Mouse (Mus musculus): ENCODE measurements around the gene Ptbp3. TPM values are rescaled to one million over a fixed set of nuclear protein-coding genes. Genes with fewer than 3 reads are reported as not detected.

Ptbp3 gene
- 321 and 394 TPM in 2 replicates for total RNA-seq (2023)

GRCm38 (mm10) chr4:59549175-59549976, at the start of gene Ptbp3:
TSS of gene Ptbp3 (minus strand) at chr4:59549364.

DNA sequence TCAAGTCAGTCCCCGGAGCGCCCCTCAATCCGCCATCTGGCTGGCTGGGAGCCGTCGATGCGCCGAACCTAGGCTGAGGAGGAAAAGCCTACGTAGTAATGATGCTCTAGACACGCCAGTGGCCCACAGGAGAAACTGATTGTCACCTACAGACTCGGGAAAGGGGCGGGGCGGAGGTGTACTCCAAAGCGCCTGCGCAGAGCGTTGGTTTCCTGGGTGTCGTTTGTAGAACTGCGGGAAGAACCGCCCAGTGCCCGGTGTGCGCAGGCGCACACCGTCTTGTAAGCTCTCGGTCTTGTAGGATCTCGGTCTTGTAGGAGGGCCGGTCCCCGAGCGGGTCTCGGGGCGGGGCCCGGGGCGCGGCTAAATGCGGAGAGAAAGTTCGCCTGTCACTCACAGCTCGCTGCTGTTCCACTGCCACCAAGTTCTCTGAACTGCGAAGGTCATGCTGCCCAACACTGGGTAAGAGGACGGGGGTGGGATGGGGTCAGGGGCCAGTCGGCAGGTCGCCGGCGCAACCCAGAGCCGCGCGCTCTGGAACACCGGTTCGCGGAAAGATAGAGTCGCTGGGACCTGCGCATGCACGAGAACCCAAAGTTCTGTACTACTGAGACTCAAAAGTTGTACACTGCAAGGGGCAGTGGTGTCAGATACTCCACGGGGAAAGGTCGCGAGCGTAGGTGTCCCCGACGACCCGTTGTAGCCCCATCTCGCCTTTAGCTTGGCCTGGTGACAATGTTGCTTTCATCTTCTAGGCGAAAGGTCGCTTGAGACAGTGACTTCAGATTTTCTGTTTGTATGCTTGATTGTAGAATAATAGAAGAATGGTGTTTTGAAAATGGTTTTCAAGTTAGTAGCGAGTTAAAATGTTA, 32.4 kb upstream of the Ptbp3 start, which contains the start of gene Hsdl2:
Gene Hsdl2 (plus strand): TSS at position 250 of the 872 bp plus-strand sequence.

GRCm38 (mm10) chr4:59437990-59438854, 110.9 kb downstream of the Ptbp3 start, which contains the start of gene Susd1:
TSS of gene Susd1 (minus strand) at chr4:59438633.

Other genes starting within 250 kb of the Ptbp3 start
- 44.8 and 62.6 TPM in 2 replicates for gene Susd1, start 110.7 kb downstream of the Ptbp3 start, total RNA-seq (2023)
- 10.9 and 13.6 TPM in 2 replicates for gene Hsdl2, start 32.2 kb upstream of the Ptbp3 start, total RNA-seq (2023)
- gene E130308A19Rik, start 76.8 kb upstream of the Ptbp3 start, total RNA-seq (2023) = 2.8 and 4.2 TPM in 2 replicates